Mouse (Mus musculus): ENCODE measurements around the gene Frmd4a. TPM values are rescaled to one million over a fixed set of nuclear protein-coding genes. Genes with fewer than 3 reads are reported as not detected.

Frmd4a gene
- total and polyA plus RNA-seq, 2 experiments from 2014 or later: 11.9 to 44.1 TPM

GRCm38 (mm10) chr2:4550017-4550763 is 532.7 kb downstream of the Frmd4a start:
- Histone ChIP-seq H3K9ac (replicated peaks; ENCODE audit: low read depth, low read length) (no peak overlapping the region), H3K27ac (ENCODE audit: low read depth) (no peak overlapping the region), H3K9me3 (replicated peaks; ENCODE audit: control insufficient read depth, low read length) (no peaks in the 10 kb centered on the region), H3K4me2 (ENCODE audit: low read depth, low read length) (no peak overlapping the region), H3K4me1 (ENCODE audit: control insufficient read depth, insufficient read depth) (peaks cover 18% of the 10 kb centered on the region), H3K27me3 (ENCODE audit: control insufficient read depth, insufficient read depth, low read length) (no peaks in the 10 kb centered on the region), H3K4me3 (ENCODE audit: low read depth, low read length) (no peak overlapping the region), H3K36me3 (replicated peaks; ENCODE audit: control insufficient read depth, insufficient read depth, low read length) (0 out of 2 replicates have a peak, but pooled peaks cover 9% of the 10 kb centered on the region)
- no peak for DNase-seq (ENCODE audit: low spot score)
- WGBS: 82% methylated on average over 10 of the region's 10 CpGs
- ATAC-seq (ENCODE audit: insufficient read depth, low read depth): no peak
- no peak for TF ChIP-seq EP300 (IDR thresholded peaks at IDR 0.05; ENCODE audit: low read depth)
- no peak for TF ChIP-seq CTCF (IDR thresholded peaks at IDR 0.05; ENCODE audit: low read depth)

GRCm38 (mm10) chr2:4551438-4551837 is 533.9 kb downstream of the Frmd4a start:
- Histone ChIP-seq H3K36me3 (replicated peaks; ENCODE audit: control insufficient read depth, insufficient read depth, low read length) (no peaks in the 10 kb centered on the region), H3K4me2 (ENCODE audit: low read depth, low read length) (no peak overlapping the region), H3K4me1 (ENCODE audit: control insufficient read depth, insufficient read depth) (peaks cover 25% of the 10 kb centered on the region), H3K27me3 (ENCODE audit: control insufficient read depth, insufficient read depth, low read length) (no peaks in the 10 kb centered on the region), H3K27ac (ENCODE audit: low read depth) (no peak overlapping the region), H3K4me3 (ENCODE audit: low read depth, low read length) (no peak overlapping the region), H3K9ac (replicated peaks; ENCODE audit: low read depth, low read length) (no peak overlapping the region), H3K9me3 (replicated peaks; ENCODE audit: control insufficient read depth, low read length) (no peaks in the 10 kb centered on the region)
- 48% methylated on average over 2 of the region's 2 CpGs for WGBS
- DNase-seq (ENCODE audit: low spot score): no peak
- TF ChIP-seq CTCF (IDR thresholded peaks at IDR 0.05; ENCODE audit: low read depth) (no peak), EP300 (IDR thresholded peaks at IDR 0.05; ENCODE audit: low read depth) (no peak)
- no peak for ATAC-seq (ENCODE audit: insufficient read depth, low read depth)

- Histone ChIP-seq H3K4me3 (ENCODE audit: low read depth, low read length) (no peak overlapping the region), H3K27me3 (ENCODE audit: control insufficient read depth, insufficient read depth, low read length) (no peaks in the 10 kb centered on the region), H3K27ac (ENCODE audit: low read depth) (no peak overlapping the region), H3K9ac (replicated peaks; ENCODE audit: low read depth, low read length) (no peak overlapping the region), H3K4me2 (ENCODE audit: low read depth, low read length) (no peak overlapping the region), H3K4me1 (ENCODE audit: control insufficient read depth, insufficient read depth) (peaks cover 27% of the 10 kb centered on the region), H3K36me3 (replicated peaks; ENCODE audit: control insufficient read depth, insufficient read depth, low read length) (no peaks in the 10 kb centered on the region), H3K9me3 (replicated peaks; ENCODE audit: control insufficient read depth, low read length) (no peaks in the 10 kb centered on the region)
- no peak for TF ChIP-seq EP300 (IDR thresholded peaks at IDR 0.05; ENCODE audit: low read depth)
- TF ChIP-seq CTCF (IDR thresholded peaks at IDR 0.05; ENCODE audit: low read depth): no peak
- 91% methylated on average over 2 of the region's 2 CpGs for WGBS
- ATAC-seq (ENCODE audit: insufficient read depth, low read depth) (no peak), DNase-seq (ENCODE audit: low spot score) (no peak)
Observed at GRCm38 (mm10) chr2:4551866-4552265, 534.3 kb downstream of the Frmd4a start.

- TF ChIP-seq CTCF (IDR thresholded peaks at IDR 0.05; ENCODE audit: low read depth) (no peak), EP300 (IDR thresholded peaks at IDR 0.05; ENCODE audit: low read depth) (no peak)
- Histone ChIP-seq H3K27me3 (ENCODE audit: control insufficient read depth, insufficient read depth, low read length) (no peaks in the 10 kb centered on the region), H3K9ac (replicated peaks; ENCODE audit: low read depth, low read length) (no peak overlapping the region), H3K36me3 (replicated peaks; ENCODE audit: control insufficient read depth, insufficient read depth, low read length) (no peaks in the 10 kb centered on the region), H3K4me3 (ENCODE audit: low read depth, low read length) (no peak overlapping the region), H3K27ac (ENCODE audit: low read depth) (no peak overlapping the region), H3K4me1 (ENCODE audit: control insufficient read depth, insufficient read depth) (peaks cover 27% of the 10 kb centered on the region), H3K9me3 (replicated peaks; ENCODE audit: control insufficient read depth, low read length) (no peaks in the 10 kb centered on the region), H3K4me2 (ENCODE audit: low read depth, low read length) (no peak overlapping the region)
- 72% methylated on average over 4 of the region's 4 CpGs for WGBS
- DNase-seq (ENCODE audit: low spot score) (no peak), ATAC-seq (ENCODE audit: insufficient read depth, low read depth) (no peak)
Observed at GRCm38 (mm10) chr2:4552486-4552885, 535.0 kb downstream of the Frmd4a start.

- Histone ChIP-seq H3K4me2 (ENCODE audit: low read depth, low read length) (no peak overlapping the region), H3K9me3 (replicated peaks; ENCODE audit: control insufficient read depth, low read length) (no peaks in the 10 kb centered on the region), H3K27me3 (ENCODE audit: control insufficient read depth, insufficient read depth, low read length) (no peaks in the 10 kb centered on the region), H3K4me3 (ENCODE audit: low read depth, low read length) (no peak overlapping the region), H3K9ac (replicated peaks; ENCODE audit: low read depth, low read length) (no peak overlapping the region), H3K36me3 (replicated peaks; ENCODE audit: control insufficient read depth, insufficient read depth, low read length) (no peaks in the 10 kb centered on the region), H3K4me1 (ENCODE audit: control insufficient read depth, insufficient read depth) (peaks cover 28% of the 10 kb centered on the region), H3K27ac (ENCODE audit: low read depth) (peak overlapping the region; percentile 43)
- DNase-seq (ENCODE audit: low spot score) (no peak), ATAC-seq (ENCODE audit: insufficient read depth, low read depth) (no peak)
- TF ChIP-seq EP300 (IDR thresholded peaks at IDR 0.05; ENCODE audit: low read depth) (no peak), CTCF (IDR thresholded peaks at IDR 0.05; ENCODE audit: low read depth) (no peak)
- WGBS: 35% methylated on average over 7 of the region's 7 CpGs
Observed at GRCm38 (mm10) chr2:4555221-4555631, 537.7 kb downstream of the Frmd4a start.

- H3K4me2 ChIP-seq (ENCODE audit: low read depth, low read length): no peak overlapping the region
- no peak for DNase-seq (ENCODE audit: low spot score)
- ATAC-seq (ENCODE audit: insufficient read depth, low read depth): no peak
- H3K27ac ChIP-seq (ENCODE audit: low read depth): peak overlapping the region; percentile 99
- TF ChIP-seq EP300 (IDR thresholded peaks at IDR 0.05; ENCODE audit: low read depth) (no peak), CTCF (IDR thresholded peaks at IDR 0.05; ENCODE audit: low read depth) (no peak)
- no peaks in the 10 kb centered on the region for H3K36me3 ChIP-seq (replicated peaks; ENCODE audit: control insufficient read depth, insufficient read depth, low read length)
- no peaks in the 10 kb centered on the region for H3K9me3 ChIP-seq (replicated peaks; ENCODE audit: control insufficient read depth, low read length)
- H3K4me1 ChIP-seq (ENCODE audit: control insufficient read depth, insufficient read depth): peaks cover 31% of the 10 kb centered on the region
- no peak overlapping the region for H3K9ac ChIP-seq (replicated peaks; ENCODE audit: low read depth, low read length)
- no peak overlapping the region for H3K4me3 ChIP-seq (ENCODE audit: low read depth, low read length)
- WGBS: 69% methylated on average over 10 of the region's 10 CpGs
- no peaks in the 10 kb centered on the region for H3K27me3 ChIP-seq (ENCODE audit: control insufficient read depth, insufficient read depth, low read length)
Observed at GRCm38 (mm10) chr2:4556188-4556587, 538.7 kb downstream of the Frmd4a start.

All from heart, postnatal 0 days (tissue).